Mouse (Mus musculus) lung, postnatal 0 days (tissue): Measurements from ENCODE around the gene Ears2.

Experiments
- CTCF ChIP-seq: IDR thresholded peaks from 2 replicates; pipeline ENCODE4 v1.5.1; 2016; ENCODE audit warnings: antibody characterized with exemption, mild to moderate bottlenecking
- EP300 ChIP-seq: IDR thresholded peaks from 2 replicates; pipeline ENCODE4 v1.6.1; 2016; ENCODE audit warnings: antibody characterized with exemption, mild to moderate bottlenecking, control low read depth

DNA sequence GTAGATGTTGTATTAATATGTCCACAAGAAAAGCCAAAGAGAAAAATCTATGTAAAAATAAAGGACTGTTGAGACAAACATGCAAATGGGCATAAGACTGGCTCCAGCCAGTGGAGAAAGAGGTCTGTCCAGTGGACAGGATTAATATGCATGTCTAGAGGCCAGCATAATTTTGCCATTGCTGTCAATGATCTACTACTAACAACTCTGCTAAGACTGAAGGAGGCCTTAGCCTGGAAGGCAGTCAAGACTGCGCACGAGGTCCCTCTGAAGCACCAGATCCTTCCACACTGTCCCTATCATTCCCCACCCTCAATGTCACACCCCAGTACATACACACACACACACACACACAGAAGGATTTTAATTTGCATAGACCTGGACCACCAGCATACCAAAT lies 44.9 kb downstream of the Ears2 start:
- TF ChIP-seq EP300: no peak
- no peak for TF ChIP-seq CTCF
